Mouse (Mus musculus) erythroblast, embryonic 14.5 days (primary cell): Measurements from ENCODE around the gene Pacsin3.

Experiments used
- GATA1 ChIP-seq: IDR thresholded peaks from 2 replicates; pipeline ENCODE4 v1.6.1; 2012; ENCODE audit warnings: low read length, inconsistent platforms, mixed read lengths
- TAL1 ChIP-seq: IDR thresholded peaks from 3 replicates; pipeline ENCODE4 v1.6.1; 2012; ENCODE audit warnings: low read length, inconsistent platforms, mixed read lengths

GRCm38 (mm10) chr2:91268706-91269105 lies 13.0 kb downstream of the Pacsin3 start:
- TF ChIP-seq TAL1 (no peak), GATA1 (no peak)
